Mouse (Mus musculus) bone marrow, adult 2 months (tissue): Measurements from ENCODE around the gene Fnbp1. TPM values are rescaled to one million over a fixed set of nuclear protein-coding genes. Genes with fewer than 3 reads are reported as not detected.

Experiments
- H3K27ac ChIP-seq: fragments of 200-500 bp; 2 replicates; pipeline ENCODE4 v1.5.1; 2012; ENCODE audit warnings: low read depth, mild to moderate bottlenecking, control low read depth, inconsistent platforms, low read length; ENCODE audit not compliant: control insufficient read depth, poor library complexity, insufficient read depth
- H3K4me1 ChIP-seq: fragments of 200-500 bp; 2 replicates; pipeline ENCODE4 v1.6.1; 2011; ENCODE audit warnings: low read length; ENCODE audit not compliant: control insufficient read depth, insufficient read depth
- H3K4me3 ChIP-seq: fragments of 200-500 bp; replicated peaks from 2 replicates; pipeline ENCODE3; 2011; ENCODE audit warnings: mild to moderate bottlenecking, low read depth, low read length, control low read depth; ENCODE audit not compliant: control insufficient read depth
- CTCF ChIP-seq: fragments of 200-500 bp; IDR thresholded peaks from 2 replicates; pipeline ENCODE4 v1.5.1; 2011; ENCODE audit warnings: low read length, control low read depth; ENCODE audit not compliant: control insufficient read depth, insufficient read depth
- POLR2A ChIP-seq: fragments of 200-500 bp; IDR thresholded peaks from 2 replicates; pipeline ENCODE4 v1.6.1; 2011; ENCODE audit warnings: low read depth, mild to moderate bottlenecking, control low read depth, low read length, borderline replicate concordance; ENCODE audit not compliant: control insufficient read depth
- WGBS: fragments of 180-500 bp; shearing (Covaris S2); methylation state at CpG from one replicate; pipeline ENCODE4 v1.1.7; 2018; 5-methylcytosine and 5-hydroxymethylcytosine counted together
- polyA plus RNA-seq: library from polyadenylated mRNA; stranded (reverse); fragments of >200 nt; gene quantifications from 2 replicates; pipeline ENCODE4 v1.2.4, GENCODE M21; 2011; ENCODE audit warnings: low replicate concordance; ENCODE audit not compliant: missing spikeins, insufficient read depth, insufficient read length

Fnbp1 gene
- polyA plus RNA-seq, 1 experiment: 67.8 TPM

DNA sequence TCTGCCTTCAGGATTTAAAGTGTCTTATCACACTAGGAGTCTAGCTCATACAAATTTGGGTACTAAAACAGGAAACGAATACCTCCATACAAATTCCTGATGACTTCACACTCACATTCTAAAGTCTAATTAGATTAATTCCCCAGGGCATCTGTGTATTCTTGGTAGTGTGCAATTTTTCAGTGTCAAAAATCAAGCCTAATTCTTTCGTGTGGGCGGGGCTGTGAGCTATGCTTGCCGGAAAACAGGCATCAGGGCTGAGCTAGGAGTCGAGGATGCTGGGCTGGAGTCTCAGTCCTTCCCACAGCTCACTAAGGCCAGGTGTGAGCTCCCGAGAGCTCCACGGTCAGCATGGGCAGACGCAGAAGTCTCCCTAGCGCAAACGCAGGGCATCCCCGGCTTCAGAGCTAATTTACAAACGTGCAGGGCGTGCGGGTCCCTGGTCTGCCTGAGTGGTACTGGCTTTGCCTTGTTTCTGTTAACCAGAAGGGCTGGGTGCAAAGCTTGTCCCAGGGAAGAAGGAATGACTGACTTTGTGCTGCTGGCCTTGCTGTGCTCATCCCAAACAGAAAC lies 4.7 kb downstream of the Fnbp1 start:
- WGBS: 79% methylated on average over 14 of the region's 14 CpGs
- Histone ChIP-seq H3K4me1 (peaks cover 5% of the 10 kb centered on the region; the same call in 1 of the 2 replicates), H3K27ac (no peak overlapping the region), H3K4me3 (no peak overlapping the region)
- TF ChIP-seq CTCF: no peak
- no peak for TF ChIP-seq POLR2A

DNA sequence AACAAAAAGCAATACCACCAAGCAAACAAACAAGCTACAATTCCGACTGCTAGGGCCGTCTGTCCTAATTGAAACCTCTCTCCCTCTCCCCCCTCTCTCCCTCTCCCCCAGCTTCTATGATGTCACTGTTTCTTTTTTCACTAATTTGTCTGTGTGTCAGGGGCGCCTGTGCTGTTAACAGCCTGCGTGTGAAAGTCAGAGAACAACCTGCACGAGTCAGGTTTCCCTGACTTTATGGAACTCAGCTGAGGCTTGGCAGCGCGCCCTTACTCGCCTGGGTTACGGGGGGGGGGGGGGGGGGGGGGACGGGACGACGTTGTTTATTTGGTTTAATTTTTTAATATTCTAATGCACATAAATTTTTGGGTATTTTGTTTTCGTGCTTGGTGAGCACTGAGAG lies 5.5 kb downstream of the Fnbp1 start:
- no peak overlapping the region for H3K27ac ChIP-seq
- H3K4me3 ChIP-seq: no peak overlapping the region
- peaks cover 5% of the 10 kb centered on the region; the same call in 1 of the 2 replicates for H3K4me1 ChIP-seq
- WGBS: 21% methylated on average over 13 of the region's 13 CpGs
- TF ChIP-seq CTCF: no peak
- TF ChIP-seq POLR2A: no peak

DNA sequence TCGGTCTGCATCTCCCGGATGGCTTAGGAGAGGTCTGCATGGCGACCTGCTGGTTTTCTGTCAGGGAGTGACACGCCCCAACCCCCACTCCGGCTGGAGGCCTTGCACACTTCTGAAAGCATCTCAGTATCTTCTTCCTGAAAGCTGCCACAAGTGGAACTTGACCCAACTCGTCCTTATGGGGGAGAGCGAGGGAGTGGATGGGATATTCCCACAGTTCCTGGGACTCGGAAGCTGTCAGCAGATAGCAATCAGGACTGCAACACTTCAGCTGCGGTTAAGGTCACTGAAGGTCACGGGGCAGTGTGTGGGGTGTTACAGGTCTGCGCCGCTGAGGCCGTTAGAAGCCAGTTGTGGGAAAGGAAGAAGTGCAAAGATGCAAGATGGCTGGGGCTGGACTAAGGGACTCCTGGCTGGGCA lies 6.3 kb downstream of the Fnbp1 start:
- Histone ChIP-seq H3K27ac (0 out of 2 replicates have a peak overlapping the region, but pooled peaks have one; percentile 4), H3K4me1 (peaks cover 7% of the 10 kb centered on the region; the same call in 1 of the 2 replicates), H3K4me3 (no peak overlapping the region)
- WGBS: 47% methylated on average over 13 of the region's 13 CpGs
- TF ChIP-seq POLR2A: no peak
- TF ChIP-seq CTCF: no peak

DNA sequence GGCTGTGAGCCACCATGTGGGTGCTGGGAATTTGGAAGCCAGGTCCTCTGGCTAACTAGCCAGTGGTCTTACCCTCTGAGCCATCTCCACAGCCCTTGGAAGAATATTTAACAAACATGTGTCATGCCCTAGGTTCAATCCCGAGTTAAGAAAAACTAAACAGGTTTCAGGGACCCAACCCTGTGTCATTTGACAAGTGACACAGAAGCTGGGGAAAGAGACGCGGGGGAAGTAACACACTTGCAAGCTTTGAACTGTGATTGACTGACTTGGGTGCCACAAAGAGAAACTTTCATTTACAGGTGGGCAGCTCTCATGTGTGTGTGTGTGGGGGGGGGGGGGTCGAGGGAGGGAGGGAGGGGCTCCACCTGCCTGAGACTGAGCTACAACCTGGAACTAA lies 7.8 kb downstream of the Fnbp1 start:
- 60% methylated on average over 3 of the region's 4 CpGs for WGBS
- Histone ChIP-seq H3K4me1 (peaks cover 7% of the 10 kb centered on the region), H3K27ac (no peak overlapping the region), H3K4me3 (no peak overlapping the region)
- TF ChIP-seq POLR2A (no peak), CTCF (no peak)

DNA sequence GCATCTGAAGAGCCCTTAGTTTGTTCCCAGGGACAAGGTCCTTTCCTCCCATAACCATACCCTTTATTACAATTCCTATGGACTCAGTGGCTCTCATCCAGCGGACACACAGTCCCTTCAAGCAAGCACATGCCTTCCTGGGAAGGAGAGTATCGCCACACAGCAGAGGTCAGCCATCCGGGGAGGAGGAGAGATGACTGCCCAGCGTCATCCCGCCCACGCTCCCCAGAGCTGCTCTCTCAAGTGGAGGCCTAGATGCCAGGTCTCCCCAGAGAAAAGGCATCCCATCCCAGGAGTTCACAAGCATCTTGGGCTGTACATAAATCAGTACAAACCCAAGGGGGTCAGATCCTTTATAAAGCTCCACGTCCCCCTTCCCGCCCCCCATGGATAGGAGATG lies 9.1 kb downstream of the Fnbp1 start:
- H3K27ac ChIP-seq: no peak overlapping the region
- H3K4me3 ChIP-seq: no peak overlapping the region
- TF ChIP-seq POLR2A (no peak), CTCF (no peak)
- H3K4me1 ChIP-seq: peaks cover 7% of the 10 kb centered on the region
- WGBS: 86% methylated on average over 8 of the region's 8 CpGs

DNA sequence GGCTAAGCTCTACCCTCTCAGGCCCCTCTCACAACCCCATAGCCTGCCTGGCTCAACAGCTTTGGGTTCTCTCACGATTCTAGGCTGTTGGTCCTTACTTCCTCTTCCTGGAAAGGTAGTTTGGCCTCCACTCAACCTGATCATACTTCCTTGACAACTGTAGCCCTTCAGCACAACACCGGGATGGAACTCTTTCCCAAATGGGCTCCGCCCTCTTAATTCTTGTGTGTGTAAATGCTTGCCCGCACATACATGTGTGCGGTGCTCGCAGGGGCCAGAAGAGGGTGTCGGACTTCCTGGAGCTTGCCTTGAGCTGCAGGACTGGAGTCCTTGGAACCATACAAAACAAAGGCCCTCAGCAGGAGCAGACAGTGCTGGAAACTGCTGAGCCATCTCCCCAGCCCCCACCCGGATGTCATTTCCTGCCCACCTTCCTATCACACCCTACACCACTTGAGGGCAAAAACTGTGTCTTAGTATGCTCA lies 11.0 kb downstream of the Fnbp1 start:
- Histone ChIP-seq H3K4me3 (no peak overlapping the region), H3K4me1 (peaks cover 6% of the 10 kb centered on the region), H3K27ac (peak overlapping the region; percentile 27; the same call in 1 of the 2 replicates)
- TF ChIP-seq POLR2A (no peak), CTCF (peak; percentile 9; the same call in 1 of the 2 replicates)
- WGBS: 16% methylated on average over 8 of the region's 8 CpGs

DNA sequence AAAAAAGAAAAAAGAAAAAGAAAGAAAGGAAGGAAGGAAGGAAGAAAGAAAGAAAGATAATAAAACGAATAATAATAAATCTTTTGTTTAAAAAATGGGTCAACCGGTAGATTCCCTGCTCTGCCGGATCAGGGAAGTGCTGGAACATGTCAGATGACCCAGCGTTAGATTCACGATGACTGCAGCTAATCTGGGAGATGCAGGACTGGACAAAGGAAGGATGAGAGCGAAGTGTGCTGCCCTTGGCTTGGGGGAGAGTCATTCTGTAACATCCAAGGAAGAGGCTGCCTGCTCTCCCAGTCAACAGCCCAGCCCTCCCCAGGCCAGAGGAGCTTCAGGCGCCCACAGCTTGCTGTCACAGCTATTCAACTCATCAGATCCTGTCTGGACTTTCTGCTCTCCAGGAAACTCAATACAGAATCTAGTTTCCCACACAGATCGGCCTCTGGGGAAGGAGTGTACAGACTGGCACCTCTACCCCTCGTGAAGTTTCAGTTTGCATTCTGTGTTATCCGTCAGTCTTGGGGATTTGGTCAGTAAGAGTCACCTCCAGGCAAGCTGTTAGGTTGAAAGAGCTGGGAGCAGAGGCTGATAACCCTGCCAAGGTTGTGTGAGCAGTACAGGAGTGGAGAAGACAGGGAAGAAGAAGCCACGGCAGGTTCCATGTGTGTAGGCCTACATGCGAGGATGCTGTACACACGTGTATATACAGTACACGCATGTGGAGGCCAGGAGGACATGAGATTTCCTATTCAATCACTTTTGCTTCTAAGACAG lies 11.9 kb downstream of the Fnbp1 start:
- Histone ChIP-seq H3K4me3 (no peak overlapping the region), H3K4me1 (peaks cover 6% of the 10 kb centered on the region), H3K27ac (no peak overlapping the region)
- TF ChIP-seq POLR2A: no peak
- no peak for TF ChIP-seq CTCF
- WGBS: 71% methylated on average over 14 of the region's 14 CpGs

DNA sequence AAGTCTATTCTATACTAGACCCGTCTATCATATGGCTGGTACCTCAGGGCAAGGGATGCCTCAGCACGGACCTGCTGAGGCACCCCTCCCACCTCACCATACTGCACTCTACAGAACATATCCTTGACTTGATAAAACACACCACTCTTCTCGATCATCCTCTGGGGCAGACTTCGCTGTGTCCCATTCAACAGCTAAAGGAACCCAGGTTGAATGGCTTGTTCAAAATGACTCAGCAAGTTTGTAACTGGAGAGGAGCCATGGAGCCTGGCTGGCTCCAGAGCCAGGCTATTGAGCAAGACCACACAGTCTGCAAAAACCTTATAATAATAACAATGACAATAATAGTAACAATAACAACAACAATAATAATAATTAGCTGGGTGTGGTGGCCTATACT lies 13.9 kb downstream of the Fnbp1 start:
- peaks cover 7% of the 10 kb centered on the region for H3K4me1 ChIP-seq
- no peak overlapping the region for H3K4me3 ChIP-seq
- H3K27ac ChIP-seq: no peak overlapping the region
- 30% methylated on average over 4 of the region's 4 CpGs for WGBS
- TF ChIP-seq POLR2A (no peak), CTCF (no peak)
